Mouse (Mus musculus): ENCODE data around the gene 9230112D13Rik.
A peak's percentile ranks its signal among the peaks of the same experiment; 100 is the strongest.

Gene 9230112D13Rik

GRCm38 (mm10) chr14:34565711-34566110, 43.1 kb upstream of the 9230112D13Rik start:
- no peaks in the 10 kb centered on the region for H3K36me3 ChIP-seq (ENCODE audit: insufficient read depth, low read length)
- TF ChIP-seq CTCF (conservative IDR thresholded peaks at IDR 0.05; ENCODE audit: low read length) = no peak
- no peak for TF ChIP-seq NANOG (IDR thresholded peaks at IDR 0.05; ENCODE audit: borderline replicate concordance, low read length)

GRCm38 (mm10) chr14:34564646-34565045, 42.0 kb upstream of the 9230112D13Rik start:
- H3K4me1 ChIP-seq (replicated peaks; ENCODE audit: low read depth, low read length) = peaks cover 42% of the 10 kb centered on the region
- H3K9me3 ChIP-seq (ENCODE audit: low read length) = no peaks in the 10 kb centered on the region
- peaks cover 17% of the 10 kb centered on the region for H3K27me3 ChIP-seq (ENCODE audit: insufficient read depth, low read length)
- H3K36me3 ChIP-seq (ENCODE audit: insufficient read depth, low read length) = no peaks in the 10 kb centered on the region
- TF ChIP-seq NANOG (IDR thresholded peaks at IDR 0.05; ENCODE audit: borderline replicate concordance, low read length) (no peak), POU5F1 (IDR thresholded peaks at IDR 0.05; ENCODE audit: borderline replicate concordance, low read length) (no peak), CTCF (conservative IDR thresholded peaks at IDR 0.05; ENCODE audit: low read length) (no peak)
- H3K4me3 ChIP-seq (replicated peaks; ENCODE audit: low read length) = no peak overlapping the region

More at GRCm38 (mm10) chr14:34565711-34566110, 43.1 kb upstream of the 9230112D13Rik start:
- peaks cover 15% of the 10 kb centered on the region for H3K27me3 ChIP-seq (ENCODE audit: insufficient read depth, low read length)
- peaks cover 37% of the 10 kb centered on the region for H3K4me1 ChIP-seq (replicated peaks; ENCODE audit: low read depth, low read length)
- H3K4me3 ChIP-seq (replicated peaks; ENCODE audit: low read length) = no peak overlapping the region
- H3K9me3 ChIP-seq (ENCODE audit: low read length) = no peaks in the 10 kb centered on the region

GRCm38 (mm10) chr14:34562393-34562792, 39.8 kb upstream of the 9230112D13Rik start:
- TF ChIP-seq CTCF (conservative IDR thresholded peaks at IDR 0.05; ENCODE audit: low read length) = no peak
- TF ChIP-seq NANOG (IDR thresholded peaks at IDR 0.05; ENCODE audit: borderline replicate concordance, low read length) = no peak
- TF ChIP-seq POU5F1 (IDR thresholded peaks at IDR 0.05; ENCODE audit: borderline replicate concordance, low read length) = no peak
- H3K9me3 ChIP-seq (ENCODE audit: low read length) = no peaks in the 10 kb centered on the region
- H3K36me3 ChIP-seq (ENCODE audit: insufficient read depth, low read length) = no peaks in the 10 kb centered on the region
- H3K4me1 ChIP-seq (replicated peaks; ENCODE audit: low read depth, low read length) = peaks cover 30% of the 10 kb centered on the region
- H3K4me3 ChIP-seq (replicated peaks; ENCODE audit: low read length) = no peak overlapping the region
- H3K27me3 ChIP-seq (ENCODE audit: insufficient read depth, low read length) = peaks cover 6% of the 10 kb centered on the region; the same call in 1 of the 2 replicates

- Histone ChIP-seq H3K36me3 (ENCODE audit: insufficient read depth, low read length) (no peaks in the 10 kb centered on the region), H3K4me3 (replicated peaks; ENCODE audit: low read length) (no peak overlapping the region), H3K4me1 (replicated peaks; ENCODE audit: low read depth, low read length) (peaks cover 30% of the 10 kb centered on the region), H3K27me3 (ENCODE audit: insufficient read depth, low read length) (peaks cover 7% of the 10 kb centered on the region; the same call in 1 of the 2 replicates), H3K9me3 (ENCODE audit: low read length) (no peaks in the 10 kb centered on the region)
- TF ChIP-seq POU5F1 (IDR thresholded peaks at IDR 0.05; ENCODE audit: borderline replicate concordance, low read length) (no peak), CTCF (conservative IDR thresholded peaks at IDR 0.05; ENCODE audit: low read length) (no peak), NANOG (IDR thresholded peaks at IDR 0.05; ENCODE audit: borderline replicate concordance, low read length) (no peak)
Measured at GRCm38 (mm10) chr14:34561647-34562046, 39.0 kb upstream of the 9230112D13Rik start.

GRCm38 (mm10) chr14:34558947-34559346, 36.3 kb upstream of the 9230112D13Rik start:
- peaks cover 15% of the 10 kb centered on the region for H3K27me3 ChIP-seq (ENCODE audit: insufficient read depth, low read length)

GRCm38 (mm10) chr14:34555211-34555610, 32.6 kb upstream of the 9230112D13Rik start:
- no peaks in the 10 kb centered on the region for H3K36me3 ChIP-seq (ENCODE audit: insufficient read depth, low read length)
- H3K9me3 ChIP-seq (ENCODE audit: low read length) = no peaks in the 10 kb centered on the region
- H3K4me3 ChIP-seq (replicated peaks; ENCODE audit: low read length) = peak overlapping the region; percentile 75
- peaks cover 37% of the 10 kb centered on the region for H3K4me1 ChIP-seq (replicated peaks; ENCODE audit: low read depth, low read length)
- TF ChIP-seq POU5F1 (IDR thresholded peaks at IDR 0.05; ENCODE audit: borderline replicate concordance, low read length) = no peak
- no peak for TF ChIP-seq NANOG (IDR thresholded peaks at IDR 0.05; ENCODE audit: borderline replicate concordance, low read length)
- no peak for TF ChIP-seq CTCF (conservative IDR thresholded peaks at IDR 0.05; ENCODE audit: low read length)
- H3K27me3 ChIP-seq (ENCODE audit: insufficient read depth, low read length) = peaks cover 22% of the 10 kb centered on the region

More at GRCm38 (mm10) chr14:34558947-34559346, 36.3 kb upstream of the 9230112D13Rik start:
- Histone ChIP-seq H3K36me3 (ENCODE audit: insufficient read depth, low read length) (no peaks in the 10 kb centered on the region), H3K4me1 (replicated peaks; ENCODE audit: low read depth, low read length) (peaks cover 46% of the 10 kb centered on the region), H3K9me3 (ENCODE audit: low read length) (no peaks in the 10 kb centered on the region), H3K4me3 (replicated peaks; ENCODE audit: low read length) (no peak overlapping the region)
- TF ChIP-seq CTCF (conservative IDR thresholded peaks at IDR 0.05; ENCODE audit: low read length) = no peak
- TF ChIP-seq NANOG (IDR thresholded peaks at IDR 0.05; ENCODE audit: borderline replicate concordance, low read length) = no peak
- TF ChIP-seq POU5F1 (IDR thresholded peaks at IDR 0.05; ENCODE audit: borderline replicate concordance, low read length) = no peak

- Histone ChIP-seq H3K4me3 (replicated peaks; ENCODE audit: low read length) (no peak overlapping the region), H3K36me3 (ENCODE audit: insufficient read depth, low read length) (no peaks in the 10 kb centered on the region), H3K27me3 (ENCODE audit: insufficient read depth, low read length) (peaks cover 19% of the 10 kb centered on the region), H3K9me3 (ENCODE audit: low read length) (no peaks in the 10 kb centered on the region), H3K4me1 (replicated peaks; ENCODE audit: low read depth, low read length) (peaks cover 36% of the 10 kb centered on the region)
- TF ChIP-seq POU5F1 (IDR thresholded peaks at IDR 0.05; ENCODE audit: borderline replicate concordance, low read length) (no peak), NANOG (IDR thresholded peaks at IDR 0.05; ENCODE audit: borderline replicate concordance, low read length) (no peak), CTCF (conservative IDR thresholded peaks at IDR 0.05; ENCODE audit: low read length) (no peak)
Measured at GRCm38 (mm10) chr14:34554047-34554446, 31.4 kb upstream of the 9230112D13Rik start.

GRCm38 (mm10) chr14:34553470-34553869, 30.9 kb upstream of the 9230112D13Rik start:
- no peaks in the 10 kb centered on the region for H3K9me3 ChIP-seq (ENCODE audit: low read length)
- H3K36me3 ChIP-seq (ENCODE audit: insufficient read depth, low read length) = no peaks in the 10 kb centered on the region
- peaks cover 36% of the 10 kb centered on the region for H3K4me1 ChIP-seq (replicated peaks; ENCODE audit: low read depth, low read length)
- no peak for TF ChIP-seq CTCF (conservative IDR thresholded peaks at IDR 0.05; ENCODE audit: low read length)
- no peak for TF ChIP-seq POU5F1 (IDR thresholded peaks at IDR 0.05; ENCODE audit: borderline replicate concordance, low read length)
- no peak for TF ChIP-seq NANOG (IDR thresholded peaks at IDR 0.05; ENCODE audit: borderline replicate concordance, low read length)
- H3K4me3 ChIP-seq (replicated peaks; ENCODE audit: low read length) = no peak overlapping the region
- H3K27me3 ChIP-seq (ENCODE audit: insufficient read depth, low read length) = peaks cover 19% of the 10 kb centered on the region

GRCm38 (mm10) chr14:34552226-34552625, 29.6 kb upstream of the 9230112D13Rik start:
- Histone ChIP-seq H3K9me3 (ENCODE audit: low read length) (no peaks in the 10 kb centered on the region), H3K27me3 (ENCODE audit: insufficient read depth, low read length) (peaks cover 14% of the 10 kb centered on the region), H3K36me3 (ENCODE audit: insufficient read depth, low read length) (no peaks in the 10 kb centered on the region), H3K4me3 (replicated peaks; ENCODE audit: low read length) (no peak overlapping the region), H3K4me1 (replicated peaks; ENCODE audit: low read depth, low read length) (peaks cover 36% of the 10 kb centered on the region)
- no peak for TF ChIP-seq NANOG (IDR thresholded peaks at IDR 0.05; ENCODE audit: borderline replicate concordance, low read length)
- TF ChIP-seq CTCF (conservative IDR thresholded peaks at IDR 0.05; ENCODE audit: low read length) = no peak
- no peak for TF ChIP-seq POU5F1 (IDR thresholded peaks at IDR 0.05; ENCODE audit: borderline replicate concordance, low read length)
